In genomic region chr11:116030898-116031845, GRCm38 (mm10) we compare ENCODE assay signal across 8 mouse cellular contexts. TPM values are rescaled to one million over a fixed set of nuclear protein-coding genes. Genes with fewer than 3 reads are reported as not detected.
A peak's percentile ranks its signal among the peaks of the same experiment; 100 is the strongest.
DNase-seq lines count a peak whose midpoint lies in the region; ATAC-seq lines count a peak whose summit lies in the region.

No protein-coding gene starts in this region.

- DNase-seq in ovary, postnatal 36 days (ENCODE audit: low spot score): peak; percentile 30
- no peak for DNase-seq in ovary, postnatal 14 days (ENCODE audit: low spot score)
- DNase-seq in thymus, postnatal 4 days: peak; percentile 64
- DNase-seq in adrenal gland, adult 2 months: no peak

- H3K27ac ChIP-seq in brown adipose tissue, adult 24 weeks (replicated peaks; ENCODE audit: low read depth, low read length): peak overlapping the region; percentile 93
- H3K27ac ChIP-seq in heart, embryonic 11.5 days (ENCODE audit: low read depth, low read length): peak overlapping the region; percentile 100
- H3K27ac ChIP-seq in limb, embryonic 13.5 days: peak overlapping the region; percentile 100
- peak overlapping the region; percentile 97 for H3K27ac ChIP-seq in midbrain, embryonic 13.5 days

- H3K36me3 ChIP-seq in heart, embryonic 11.5 days (ENCODE audit: control insufficient read depth, insufficient read depth, low read length): no peaks in the 10 kb centered on the region
- H3K36me3 ChIP-seq in limb, embryonic 13.5 days: peaks cover 14% of the 10 kb centered on the region
- 0 out of 2 replicates have a peak, but pooled peaks cover 7% of the 10 kb centered on the region for H3K36me3 ChIP-seq in midbrain, embryonic 13.5 days

- H3K9ac ChIP-seq in heart, embryonic 11.5 days (ENCODE audit: low read depth, low read length): peak overlapping the region; percentile 91
- peak overlapping the region; percentile 91 for H3K9ac ChIP-seq in limb, embryonic 13.5 days
- H3K9ac ChIP-seq in midbrain, embryonic 13.5 days (replicated peaks): peak overlapping the region; percentile 88

- no peaks in the 10 kb centered on the region for H3K9me3 ChIP-seq in heart, embryonic 11.5 days (replicated peaks; ENCODE audit: control insufficient read depth, low read length)
- H3K9me3 ChIP-seq in limb, embryonic 13.5 days: no peaks in the 10 kb centered on the region
- no peaks in the 10 kb centered on the region for H3K9me3 ChIP-seq in midbrain, embryonic 13.5 days

- peak; percentile 12 for ATAC-seq in heart, embryonic 11.5 days (replicated peaks; ENCODE audit: insufficient number of reproducible peaks, low FRiP score, low TSS enrichment)
- no peak for ATAC-seq in limb, embryonic 13.5 days (ENCODE audit: low FRiP score, low read depth)
- peak; percentile 49 for ATAC-seq in midbrain, embryonic 13.5 days

- peak overlapping the region; percentile 95 for H3K4me2 ChIP-seq in heart, embryonic 11.5 days
- peak overlapping the region; percentile 96 for H3K4me2 ChIP-seq in limb, embryonic 13.5 days (replicated peaks)
- peak overlapping the region; percentile 93 for H3K4me2 ChIP-seq in midbrain, embryonic 13.5 days (replicated peaks)

- H3K27me3 ChIP-seq in heart, embryonic 11.5 days (ENCODE audit: control insufficient read depth, insufficient read depth, low read length): no peaks in the 10 kb centered on the region
- H3K27me3 ChIP-seq in limb, embryonic 13.5 days: no peaks in the 10 kb centered on the region
- no peaks in the 10 kb centered on the region for H3K27me3 ChIP-seq in midbrain, embryonic 13.5 days

- H3K4me3 ChIP-seq in brown adipose tissue, adult 24 weeks (ENCODE audit: insufficient read depth, low read depth, low read length): peak overlapping the region; percentile 72
- H3K4me3 ChIP-seq in heart, embryonic 11.5 days (ENCODE audit: low read depth, low read length): peak overlapping the region; percentile 82
- H3K4me3 ChIP-seq in limb, embryonic 13.5 days: peak overlapping the region; percentile 71
- peak overlapping the region; percentile 67 for H3K4me3 ChIP-seq in midbrain, embryonic 13.5 days (replicated peaks)

- peaks cover 3% of the 10 kb centered on the region; the same call in 1 of the 2 replicates for H3K4me1 ChIP-seq in brown adipose tissue, adult 24 weeks (ENCODE audit: control insufficient read depth, insufficient read depth, insufficient read length, low read length)
- peaks cover 20% of the 10 kb centered on the region for H3K4me1 ChIP-seq in heart, embryonic 11.5 days (ENCODE audit: control insufficient read depth, insufficient read depth, low read length)
- H3K4me1 ChIP-seq in limb, embryonic 13.5 days: peaks cover 29% of the 10 kb centered on the region
- H3K4me1 ChIP-seq in midbrain, embryonic 13.5 days (replicated peaks): peaks cover 32% of the 10 kb centered on the region

- 29% methylated on average over 14 of the region's 14 CpGs for WGBS in heart, embryonic 11.5 days (ENCODE audit: insufficient replicate concordance)
- 27% methylated on average over 14 of the region's 14 CpGs for WGBS in limb, embryonic 13.5 days
- WGBS in midbrain, embryonic 13.5 days: 27% methylated on average over 14 of the region's 14 CpGs

RNA-seq across cellular contexts. Expression of gene Unk, which starts 1.1 kb away (rescaled TPM):
- polyA plus RNA-seq in brown adipose tissue, adult 24 weeks (2012; ENCODE audit: insufficient read depth, insufficient read length, missing spikeins): 2.9 and 4.0 TPM in 2 replicates
- 18.7 and 20.0 TPM in 2 replicates for polyA plus RNA-seq in heart, embryonic 11.5 days (2014; fragmentation: Nextera tagmentation; extraction: Ambion mirVana)
- 39.4 and 44.8 TPM in 2 replicates for polyA plus RNA-seq in limb, embryonic 13.5 days (2015; fragmentation: Nextera tagmentation; extraction: Ambion mirVana)
- 41.1 and 43.7 TPM in 2 replicates for polyA plus RNA-seq in midbrain, embryonic 13.5 days (2015; fragmentation: Nextera tagmentation; extraction: Ambion mirVana)
- total RNA-seq in adrenal gland, adult 2 months (2021): 10 to 100 TPM; 20.2 to 21.2 TPM
- 46.0 and 58.5 TPM in 2 replicates for polyA plus RNA-seq in adrenal gland, adult 2 months (2012; rRNA removed)

RNA-seq across cellular contexts. Expression of gene H3f3b, which starts 3.4 kb away (rescaled TPM):
- 85.7 and 112 TPM in 2 replicates for polyA plus RNA-seq in brown adipose tissue, adult 24 weeks (2012; ENCODE audit: insufficient read depth, insufficient read length, missing spikeins)
- 734 and 757 TPM in 2 replicates for polyA plus RNA-seq in heart, embryonic 11.5 days (2014; fragmentation: Nextera tagmentation; extraction: Ambion mirVana)
- 2,219 and 2,483 TPM in 2 replicates for polyA plus RNA-seq in limb, embryonic 13.5 days (2015; fragmentation: Nextera tagmentation; extraction: Ambion mirVana)
- polyA plus RNA-seq in midbrain, embryonic 13.5 days (2015; fragmentation: Nextera tagmentation; extraction: Ambion mirVana): 2,611 and 2,977 TPM in 2 replicates
- total RNA-seq in adrenal gland, adult 2 months (2021): 100 to 1,000 TPM; 270 to 363 TPM
- polyA plus RNA-seq in adrenal gland, adult 2 months (2012; rRNA removed): 76.2 and 92.7 TPM in 2 replicates

RNA-seq across cellular contexts. Expression of gene Galk1, which starts 18.7 kb away (rescaled TPM):
- polyA plus RNA-seq in brown adipose tissue, adult 24 weeks (2012; ENCODE audit: insufficient read depth, insufficient read length, missing spikeins): 9.6 and 12.4 TPM in 2 replicates
- 137 and 151 TPM in 2 replicates for polyA plus RNA-seq in heart, embryonic 11.5 days (2014; fragmentation: Nextera tagmentation; extraction: Ambion mirVana)
- 207 and 211 TPM in 2 replicates for polyA plus RNA-seq in limb, embryonic 13.5 days (2015; fragmentation: Nextera tagmentation; extraction: Ambion mirVana)
- 49.2 and 58.9 TPM in 2 replicates for polyA plus RNA-seq in midbrain, embryonic 13.5 days (2015; fragmentation: Nextera tagmentation; extraction: Ambion mirVana)
- total RNA-seq in adrenal gland, adult 2 months (2021): 10 to 100 TPM; 30.6 to 45.6 TPM
- polyA plus RNA-seq in adrenal gland, adult 2 months (2012; rRNA removed): 68.6 and 71.3 TPM in 2 replicates

RNA-seq across cellular contexts. Expression of gene Unc13d, which starts 46.6 kb away (rescaled TPM):
- polyA plus RNA-seq in brown adipose tissue, adult 24 weeks (2012; ENCODE audit: insufficient read depth, insufficient read length, missing spikeins): not detected in 2 replicates
- 2.3 and 2.6 TPM in 2 replicates for polyA plus RNA-seq in heart, embryonic 11.5 days (2014; fragmentation: Nextera tagmentation; extraction: Ambion mirVana)
- polyA plus RNA-seq in limb, embryonic 13.5 days (2015; fragmentation: Nextera tagmentation; extraction: Ambion mirVana): 2.1 and 2.4 TPM in 2 replicates
- polyA plus RNA-seq in midbrain, embryonic 13.5 days (2015; fragmentation: Nextera tagmentation; extraction: Ambion mirVana): 1.2 TPM in 2 replicates
- 1 to 10 TPM in 1 of 2 experiments, under 1 TPM in 1; 0.83 to 1.0 TPM for total RNA-seq in adrenal gland, adult 2 months (2021)
- polyA plus RNA-seq in adrenal gland, adult 2 months (2012; rRNA removed): 2.3 and 3.4 TPM in 2 replicates

RNA-seq across cellular contexts. Expression of gene Wbp2, which starts 55.6 kb away (rescaled TPM):
- polyA plus RNA-seq in brown adipose tissue, adult 24 weeks (2012; ENCODE audit: insufficient read depth, insufficient read length, missing spikeins): 73.7 and 124 TPM in 2 replicates
- polyA plus RNA-seq in heart, embryonic 11.5 days (2014; fragmentation: Nextera tagmentation; extraction: Ambion mirVana): 129 and 144 TPM in 2 replicates
- 43.1 and 47.9 TPM in 2 replicates for polyA plus RNA-seq in limb, embryonic 13.5 days (2015; fragmentation: Nextera tagmentation; extraction: Ambion mirVana)
- 128 and 132 TPM in 2 replicates for polyA plus RNA-seq in midbrain, embryonic 13.5 days (2015; fragmentation: Nextera tagmentation; extraction: Ambion mirVana)
- 100 to 1,000 TPM; 165 to 185 TPM for total RNA-seq in adrenal gland, adult 2 months (2021)
- polyA plus RNA-seq in adrenal gland, adult 2 months (2012; rRNA removed): 517 and 528 TPM in 2 replicates

Comparison
In these comparisons a context has a peak if more than half of its experiments do, and no peak if none do; other contexts are left out.
1. DNase-seq: peak in ovary, postnatal 36 days (single experiment) and thymus, postnatal 4 days (single experiment); none in ovary, postnatal 14 days (single experiment) and adrenal gland, adult 2 months (single experiment).
2. Peak in every context shown above with its lines, with median percentiles within 50 percentile points of each other: H3K27ac ChIP-seq, H3K4me3 ChIP-seq, H3K4me2 ChIP-seq and H3K9ac ChIP-seq.